Mouse (Mus musculus): ENCODE results near the gene Vmn1r183. TPM values are rescaled to one million over a fixed set of nuclear protein-coding genes. Genes with fewer than 3 reads are reported as not detected.

Vmn1r183 gene
- polyA plus RNA-seq, 1 experiment from 2014 or later, result not detected

DNA sequence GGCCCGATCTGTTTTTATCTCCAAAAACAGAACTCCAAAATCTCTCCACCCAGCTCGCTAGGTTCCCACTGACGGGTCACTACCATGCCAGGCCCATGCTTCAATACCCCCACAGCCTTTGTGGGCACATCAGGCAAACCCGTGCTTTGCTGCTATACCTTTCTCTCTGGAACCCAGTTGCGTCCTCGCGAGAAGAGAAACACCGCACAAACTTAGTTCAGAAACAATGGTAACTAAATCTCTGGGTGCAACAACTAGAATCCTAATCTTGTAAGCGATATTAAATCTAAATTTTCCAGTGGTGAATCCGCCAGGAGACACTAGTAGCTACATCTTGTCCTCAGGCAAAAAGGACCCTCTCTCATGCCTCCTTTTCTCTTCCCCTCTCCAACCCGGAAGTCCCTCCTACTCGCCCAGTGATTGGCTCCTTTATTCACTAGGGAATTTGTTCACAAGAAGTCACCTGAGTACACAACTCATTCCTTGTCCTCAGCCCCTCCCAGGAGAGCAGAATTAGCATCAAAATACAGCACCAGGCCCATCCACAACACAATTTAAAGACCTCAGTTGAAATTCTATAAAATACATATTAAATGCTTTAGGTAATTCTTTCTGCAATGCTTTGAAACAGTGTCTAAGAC lies 34.6 kb downstream of the Vmn1r183 start:
- H3K36me3 ChIP-seq (ENCODE audit: control insufficient read depth, insufficient read depth, low read length), result no peaks in the 10 kb centered on the region; the same call in 1 of the 2 replicates
- no peaks in the 10 kb centered on the region for H3K9me3 ChIP-seq (ENCODE audit: control insufficient read depth, low read length)
- no peak overlapping the region for H3K4me2 ChIP-seq (replicated peaks; ENCODE audit: low read depth)
- no peaks in the 10 kb centered on the region for H3K27me3 ChIP-seq (ENCODE audit: control insufficient read depth, insufficient read depth, low read length)
- ATAC-seq (ENCODE audit: low FRiP score, low TSS enrichment) (no peak), DNase-seq (ENCODE audit: low spot score) (peak; percentile 8)
- no peak overlapping the region for H3K4me3 ChIP-seq (ENCODE audit: low read depth, low read length)
- H3K27ac ChIP-seq (replicated peaks), result no peak overlapping the region
- TF ChIP-seq EP300 (optimal IDR thresholded peaks at IDR 0.05), result no peak
- no peak for TF ChIP-seq CTCF (IDR thresholded peaks at IDR 0.05; ENCODE audit: low read depth)
- 97% methylated on average over 12 of the region's 12 CpGs for WGBS
- peaks cover 2% of the 10 kb centered on the region; the same call in 1 of the 2 replicates for H3K4me1 ChIP-seq (replicated peaks; ENCODE audit: control insufficient read depth, insufficient read depth)
- H3K9ac ChIP-seq (ENCODE audit: low read length), result no peak overlapping the region

DNA sequence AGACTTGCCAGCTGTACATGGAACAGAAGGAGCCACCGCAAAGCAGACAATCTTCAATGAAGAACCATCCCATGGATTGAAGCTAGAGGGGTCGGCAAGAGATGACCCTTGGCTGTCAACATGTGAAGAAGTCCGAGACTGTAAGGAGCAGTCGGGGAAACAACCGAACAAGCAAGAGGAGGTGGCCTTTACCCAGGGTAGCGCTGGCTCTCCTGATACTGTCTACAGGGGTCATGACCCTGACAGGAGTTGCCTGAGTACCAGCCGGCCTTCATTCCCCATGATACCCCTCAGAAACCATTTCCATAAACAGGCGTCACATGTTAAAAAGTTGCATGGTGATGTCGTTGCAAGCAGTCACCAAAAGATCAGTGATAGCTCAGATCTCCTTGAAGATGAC lies 51.3 kb downstream of the Vmn1r183 start:
- Histone ChIP-seq H3K27ac (replicated peaks) (no peak overlapping the region), H3K9ac (ENCODE audit: low read length) (no peak overlapping the region), H3K9me3 (ENCODE audit: control insufficient read depth, low read length) (peaks cover 48% of the 10 kb centered on the region), H3K4me1 (replicated peaks; ENCODE audit: control insufficient read depth, insufficient read depth) (no peaks in the 10 kb centered on the region), H3K36me3 (ENCODE audit: control insufficient read depth, insufficient read depth, low read length) (peaks cover 67% of the 10 kb centered on the region), H3K27me3 (ENCODE audit: control insufficient read depth, insufficient read depth, low read length) (no peaks in the 10 kb centered on the region), H3K4me3 (ENCODE audit: low read depth, low read length) (no peak overlapping the region), H3K4me2 (replicated peaks; ENCODE audit: low read depth) (no peak overlapping the region)
- WGBS, result 95% methylated on average over 9 of the region's 9 CpGs
- DNase-seq (ENCODE audit: low spot score) (no peak), ATAC-seq (ENCODE audit: low FRiP score, low TSS enrichment) (no peak)
- no peak for TF ChIP-seq EP300 (optimal IDR thresholded peaks at IDR 0.05)
- no peak for TF ChIP-seq CTCF (IDR thresholded peaks at IDR 0.05; ENCODE audit: low read depth)

DNA sequence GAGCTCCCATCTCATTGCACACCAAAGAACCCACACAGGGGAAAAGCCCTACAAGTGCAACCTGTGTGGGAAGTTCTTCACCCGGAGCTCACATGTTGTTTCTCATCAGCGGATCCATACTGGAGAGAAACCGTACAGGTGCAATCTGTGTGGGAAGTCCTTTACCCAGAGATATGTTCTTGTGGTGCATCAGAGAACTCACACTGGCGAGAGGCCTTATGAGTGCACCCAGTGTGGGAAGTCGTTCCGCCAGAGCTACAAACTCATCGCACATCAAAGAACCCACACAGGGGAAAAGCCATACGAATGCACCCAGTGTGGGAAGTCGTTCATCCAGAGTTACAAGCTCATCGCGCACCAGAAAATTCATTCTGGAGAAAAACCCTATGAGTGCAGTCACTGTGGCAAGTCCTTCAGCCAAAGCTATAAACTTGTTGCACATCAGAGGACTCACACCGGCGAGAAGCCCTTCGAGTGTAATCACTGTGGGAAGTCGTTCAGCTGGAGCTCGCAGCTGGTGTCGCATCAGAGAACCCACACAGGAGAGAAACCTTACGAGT lies 52.2 kb downstream of the Vmn1r183 start:
- H3K4me3 ChIP-seq (ENCODE audit: low read depth, low read length), result no peak overlapping the region
- no peak for TF ChIP-seq CTCF (IDR thresholded peaks at IDR 0.05; ENCODE audit: low read depth)
- WGBS, result 95% methylated on average over 18 of the region's 18 CpGs
- ATAC-seq (ENCODE audit: low FRiP score, low TSS enrichment), result 0 out of 2 replicates have a peak, but pooled peaks have one; percentile 24
- H3K27ac ChIP-seq (replicated peaks), result no peak overlapping the region
- no peak overlapping the region for H3K4me2 ChIP-seq (replicated peaks; ENCODE audit: low read depth)
- no peak overlapping the region for H3K9ac ChIP-seq (ENCODE audit: low read length)
- peaks cover 50% of the 10 kb centered on the region for H3K9me3 ChIP-seq (ENCODE audit: control insufficient read depth, low read length)
- H3K36me3 ChIP-seq (ENCODE audit: control insufficient read depth, insufficient read depth, low read length), result peaks cover 67% of the 10 kb centered on the region
- H3K4me1 ChIP-seq (replicated peaks; ENCODE audit: control insufficient read depth, insufficient read depth), result no peaks in the 10 kb centered on the region
- H3K27me3 ChIP-seq (ENCODE audit: control insufficient read depth, insufficient read depth, low read length), result no peaks in the 10 kb centered on the region
- no peak for DNase-seq (ENCODE audit: low spot score)

DNA sequence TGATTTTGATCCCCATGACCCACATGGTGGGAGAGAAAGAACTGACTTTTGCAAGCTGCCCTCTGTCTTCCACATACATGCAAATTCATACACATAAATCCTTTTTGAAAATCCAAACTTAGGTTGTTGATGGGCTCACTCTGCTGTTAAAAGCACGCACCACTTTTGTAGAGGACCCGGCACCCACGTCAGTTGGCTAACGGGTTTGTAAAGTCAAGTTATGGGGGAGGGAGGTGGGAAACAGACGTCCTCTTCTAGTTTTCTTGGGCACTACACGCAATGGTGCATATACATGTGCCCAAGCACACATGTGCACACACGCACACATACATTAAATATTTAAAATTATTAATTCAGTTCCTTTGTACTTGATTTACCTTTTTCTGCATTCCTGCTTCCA lies 57.8 kb downstream of the Vmn1r183 start:
- TF ChIP-seq CTCF (IDR thresholded peaks at IDR 0.05; ENCODE audit: low read depth) (no peak), EP300 (optimal IDR thresholded peaks at IDR 0.05) (no peak)
- H3K9me3 ChIP-seq (ENCODE audit: control insufficient read depth, low read length), result peaks cover 25% of the 10 kb centered on the region
- DNase-seq (ENCODE audit: low spot score), result peak; percentile 6
- WGBS, result 96% methylated on average over 7 of the region's 7 CpGs
- no peak overlapping the region for H3K4me2 ChIP-seq (replicated peaks; ENCODE audit: low read depth)
- H3K27ac ChIP-seq (replicated peaks), result no peak overlapping the region
- no peaks in the 10 kb centered on the region; the same call in 1 of the 2 replicates for H3K4me1 ChIP-seq (replicated peaks; ENCODE audit: control insufficient read depth, insufficient read depth)
- no peaks in the 10 kb centered on the region for H3K27me3 ChIP-seq (ENCODE audit: control insufficient read depth, insufficient read depth, low read length)
- ATAC-seq (ENCODE audit: low FRiP score, low TSS enrichment), result no peak
- H3K9ac ChIP-seq (ENCODE audit: low read length), result no peak overlapping the region
- H3K36me3 ChIP-seq (ENCODE audit: control insufficient read depth, insufficient read depth, low read length), result peaks cover 14% of the 10 kb centered on the region
- no peak overlapping the region for H3K4me3 ChIP-seq (ENCODE audit: low read depth, low read length)

DNA sequence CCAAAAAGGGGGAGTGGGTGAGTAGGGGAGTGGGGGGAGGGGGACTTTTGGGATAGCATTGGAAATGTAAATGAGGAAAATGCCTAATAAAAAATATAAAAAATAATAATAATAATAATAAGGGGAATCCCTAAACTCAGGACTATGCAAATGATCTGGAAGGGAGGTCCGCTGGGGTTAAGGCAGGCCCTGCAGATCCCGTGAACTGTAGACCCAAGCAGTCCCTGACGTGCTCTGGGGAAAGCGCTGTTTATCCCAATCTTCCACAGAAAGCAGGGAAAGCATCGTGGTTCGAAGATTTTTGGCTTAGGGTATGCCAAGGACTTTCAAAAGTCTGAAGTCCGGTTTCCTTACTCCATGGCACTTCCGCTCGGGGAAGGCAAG lies 58.7 kb downstream of the Vmn1r183 start:
- Histone ChIP-seq H3K27ac (replicated peaks) (peak overlapping the region; percentile 86), H3K36me3 (ENCODE audit: control insufficient read depth, insufficient read depth, low read length) (peaks cover 5% of the 10 kb centered on the region), H3K4me3 (ENCODE audit: low read depth, low read length) (peak overlapping the region; percentile 74), H3K27me3 (ENCODE audit: control insufficient read depth, insufficient read depth, low read length) (no peaks in the 10 kb centered on the region), H3K9ac (ENCODE audit: low read length) (peak overlapping the region; percentile 56; the same call in 1 of the 2 replicates), H3K4me2 (replicated peaks; ENCODE audit: low read depth) (peak overlapping the region; percentile 86), H3K4me1 (replicated peaks; ENCODE audit: control insufficient read depth, insufficient read depth) (no peaks in the 10 kb centered on the region; the same call in 1 of the 2 replicates), H3K9me3 (ENCODE audit: control insufficient read depth, low read length) (peaks cover 16% of the 10 kb centered on the region)
- ATAC-seq (ENCODE audit: low FRiP score, low TSS enrichment) (no peak), DNase-seq (ENCODE audit: low spot score) (no peak)
- TF ChIP-seq CTCF (IDR thresholded peaks at IDR 0.05; ENCODE audit: low read depth) (no peak), EP300 (optimal IDR thresholded peaks at IDR 0.05) (no peak)
- WGBS, result 4% methylated on average over 8 of the region's 9 CpGs

Data from stomach, postnatal 0 days (tissue).